Mouse (Mus musculus) gastrocnemius, adult 2 months (tissue): Measurements from ENCODE around the gene Cdcp1. TPM values are rescaled to one million over a fixed set of nuclear protein-coding genes. Genes with fewer than 3 reads are reported as not detected.
A peak's percentile ranks its signal among the peaks of the same experiment; 100 is the strongest.

Source experiments
- DNase-seq: peaks from one replicate; pipeline ENCODE4 v3.0.0; 2022
- H3K27ac ChIP-seq: fragments of 200-600 bp; 2 replicates; pipeline ENCODE4 v1.8.1; 2022; ENCODE audit warnings: mild to moderate bottlenecking
- H3K4me3 ChIP-seq: fragments of 200-600 bp; 2 replicates; pipeline ENCODE4 v1.8.1; 2022; ENCODE audit warnings: mild to moderate bottlenecking, moderate library complexity
- CTCF ChIP-seq: fragments of 200-600 bp; IDR thresholded peaks from 2 replicates; pipeline ENCODE4 v1.8.1; 2022; ENCODE audit warnings: antibody characterized with exemption, mild to moderate bottlenecking, moderate library complexity
- intact Hi-C: fragments of 180-260 bp; cut with DNase I; formaldehyde crosslinking; loops from one replicate; pipeline ENCODE4 v1.15.1; 2025
- total RNA-seq, 2 experiments: library from RNA; stranded (reverse); gene quantifications; 2 replicates each; pipeline ENCODE4 v1.2.3; 2021

Gene Cdcp1
- total RNA-seq, 2 experiments from 2014 or later: not detected

- no peak for TF ChIP-seq CTCF
- H3K4me3 ChIP-seq: no peak overlapping the region
- no peak for DNase-seq
- peak overlapping the region; percentile 64 for H3K27ac ChIP-seq
- intact Hi-C loops: no loop called here
Observed at GRCm38 (mm10) chr9:123238256-123239045, 22.6 kb upstream of the Cdcp1 start.

GRCm38 (mm10) chr9:123237739-123238138 lies 21.9 kb upstream of the Cdcp1 start:
- H3K4me3 ChIP-seq: no peak overlapping the region
- peak; percentile 33 for DNase-seq
- peak overlapping the region; percentile 64 for H3K27ac ChIP-seq
- intact Hi-C loops: no loop called here
- no peak for TF ChIP-seq CTCF

- TF ChIP-seq CTCF: no peak
- DNase-seq: no peak
- no peak overlapping the region for H3K27ac ChIP-seq
- intact Hi-C loops: no loop called here
- no peak overlapping the region for H3K4me3 ChIP-seq
Observed at GRCm38 (mm10) chr9:123235621-123236020, 19.8 kb upstream of the Cdcp1 start.

GRCm38 (mm10) chr9:123229826-123230225 lies 14.0 kb upstream of the Cdcp1 start:
- TF ChIP-seq CTCF: no peak
- Histone ChIP-seq H3K27ac (no peak overlapping the region), H3K4me3 (no peak overlapping the region)
- intact Hi-C loops: no loop called here
- no peak for DNase-seq

- Histone ChIP-seq H3K4me3 (no peak overlapping the region), H3K27ac (no peak overlapping the region)
- intact Hi-C loops: no loop called here
- TF ChIP-seq CTCF: no peak
- DNase-seq: no peak
Observed at GRCm38 (mm10) chr9:123228671-123229070, 12.8 kb upstream of the Cdcp1 start.

GRCm38 (mm10) chr9:123227106-123227750 lies 11.4 kb upstream of the Cdcp1 start:
- Histone ChIP-seq H3K4me3 (no peak overlapping the region), H3K27ac (no peak overlapping the region)
- intact Hi-C loops: no loop called here
- DNase-seq: no peak
- no peak for TF ChIP-seq CTCF

- Histone ChIP-seq H3K27ac (no peak overlapping the region), H3K4me3 (no peak overlapping the region)
- no peak for TF ChIP-seq CTCF
- DNase-seq: no peak
- intact Hi-C loops: no loop called here
Observed at GRCm38 (mm10) chr9:123224863-123225431, 9.1 kb upstream of the Cdcp1 start.

GRCm38 (mm10) chr9:123219826-123220225 lies 4.0 kb upstream of the Cdcp1 start:
- no peak for TF ChIP-seq CTCF
- H3K4me3 ChIP-seq: no peak overlapping the region
- no peak overlapping the region for H3K27ac ChIP-seq
- intact Hi-C loops: no loop called here
- no peak for DNase-seq

GRCm38 (mm10) chr9:123213371-123213770 lies 2.5 kb downstream of the Cdcp1 start:
- TF ChIP-seq CTCF: no peak
- no peak for DNase-seq
- Histone ChIP-seq H3K27ac (no peak overlapping the region), H3K4me3 (no peak overlapping the region)
- intact Hi-C loops: no loop called here

- intact Hi-C loops: no loop called here
- TF ChIP-seq CTCF: no peak
- Histone ChIP-seq H3K27ac (no peak overlapping the region), H3K4me3 (no peak overlapping the region)
- no peak for DNase-seq
Observed at GRCm38 (mm10) chr9:123207895-123208294, 7.9 kb downstream of the Cdcp1 start.

GRCm38 (mm10) chr9:123206948-123207347 lies 8.9 kb downstream of the Cdcp1 start:
- Histone ChIP-seq H3K4me3 (no peak overlapping the region), H3K27ac (no peak overlapping the region)
- no peak for DNase-seq
- no peak for TF ChIP-seq CTCF
- intact Hi-C loops: no loop called here

GRCm38 (mm10) chr9:123206526-123206925 lies 9.3 kb downstream of the Cdcp1 start:
- TF ChIP-seq CTCF: no peak
- intact Hi-C loops: no loop called here
- Histone ChIP-seq H3K27ac (no peak overlapping the region), H3K4me3 (no peak overlapping the region)
- DNase-seq: no peak

GRCm38 (mm10) chr9:123200116-123200515 lies 15.7 kb downstream of the Cdcp1 start:
- intact Hi-C loops: no loop called here
- Histone ChIP-seq H3K27ac (no peak overlapping the region), H3K4me3 (no peak overlapping the region)
- no peak for DNase-seq
- no peak for TF ChIP-seq CTCF

GRCm38 (mm10) chr9:123188271-123188670 lies 27.6 kb downstream of the Cdcp1 start:
- H3K27ac ChIP-seq: no peak overlapping the region
- no peak for DNase-seq
- no peak overlapping the region for H3K4me3 ChIP-seq
- no peak for TF ChIP-seq CTCF
- intact Hi-C loops: no loop called here
